Mouse (Mus musculus) natural killer cell, adult 2 months (primary cell): ENCODE measurements at regions not wholly inside any gene's neighbourhood (a gene's known extent, or its start where the extent isn't known, plus 50 kb on each side); places are given as distances from the start of the nearest gene placed in this dataset.
A peak's percentile ranks its signal among the peaks of the same experiment; 100 is the strongest.

Experiments
- DNase-seq, 2 experiments: peaks; one replicate each; pipeline ENCODE4 v3.0.0; 2022; ENCODE audit warnings: low spot score in 2 of 2

- no peak for DNase-seq
Measured at GRCm38 (mm10) chr11:19351243-19351787, 332.5 kb upstream of the Meis1 start.

- DNase-seq: no peak
Measured at GRCm38 (mm10) chr11:19353706-19354105, 334.9 kb upstream of the Meis1 start.

GRCm38 (mm10) chr11:19355179-19355578, 336.4 kb upstream of the Meis1 start:
- no peak for DNase-seq

GRCm38 (mm10) chr11:19356151-19356550, 337.4 kb upstream of the Meis1 start:
- DNase-seq: no peak

- no peak for DNase-seq
Measured at GRCm38 (mm10) chr11:19369152-19369551, 350.4 kb upstream of the Meis1 start.

- no peak for DNase-seq
Measured at GRCm38 (mm10) chr11:19373476-19373875, 354.7 kb upstream of the Meis1 start.

GRCm38 (mm10) chr11:19380935-19381334, 362.1 kb upstream of the Meis1 start:
- no peak for DNase-seq

- no peak for DNase-seq
Measured at GRCm38 (mm10) chr11:19389136-19389535, 370.4 kb upstream of the Meis1 start.

- no peak for DNase-seq
Measured at GRCm38 (mm10) chr11:19392190-19392589, 373.4 kb upstream of the Meis1 start.

- no peak for DNase-seq
Measured at GRCm38 (mm10) chr11:19394372-19394771, 375.6 kb upstream of the Meis1 start.

- no peak for DNase-seq
Measured at GRCm38 (mm10) chr11:19400396-19400795, 381.6 kb upstream of the Meis1 start.

GRCm38 (mm10) chr11:19420143-19420542, 401.4 kb upstream of the Meis1 start:
- no peak for DNase-seq

GRCm38 (mm10) chr11:19423268-19423667, 404.5 kb upstream of the Meis1 start:
- DNase-seq: peak in 1 of 2 experiments; percentile 1

- DNase-seq: no peak
Measured at GRCm38 (mm10) chr11:19423841-19424815, 405.3 kb upstream of the Meis1 start.

GRCm38 (mm10) chr11:19427559-19427958, 408.8 kb upstream of the Meis1 start:
- DNase-seq: no peak

GRCm38 (mm10) chr11:19433680-19434619, 415.2 kb upstream of the Meis1 start:
- DNase-seq: no peak

- no peak for DNase-seq
Measured at GRCm38 (mm10) chr11:19438385-19438784, 419.6 kb upstream of the Meis1 start.

- no peak for DNase-seq
Measured at GRCm38 (mm10) chr11:19441936-19442335, 423.2 kb upstream of the Meis1 start.

GRCm38 (mm10) chr11:19455391-19456290, 436.9 kb upstream of the Meis1 start:
- DNase-seq: no peak

GRCm38 (mm10) chr11:19456577-19456976, 437.8 kb upstream of the Meis1 start:
- DNase-seq: no peak
